Mouse (Mus musculus): Measurements from ENCODE around the gene Tfap2d.

The Tfap2d gene

GRCm38 (mm10) chr1:19102631-19103030, at the start of gene Tfap2d:
TSS of gene Tfap2d (plus strand) at chr1:19103022.
- no peak for DNase-seq

GRCm38 (mm10) chr1:19056300-19056699, 46.5 kb upstream of the Tfap2d start:
- DNase-seq = peak; percentile 6

- DNase-seq = no peak
These were observed 46.0 kb upstream of the Tfap2d start for GRCm38 (mm10) chr1:19056861-19057260.

- no peak for DNase-seq
These were observed 14.7 kb upstream of the Tfap2d start for GRCm38 (mm10) chr1:19088078-19088477.

- DNase-seq = no peak
These were observed 5.9 kb upstream of the Tfap2d start for GRCm38 (mm10) chr1:19096921-19097320.

- DNase-seq = no peak
These were observed 494 bp downstream of the Tfap2d start for GRCm38 (mm10) chr1:19103316-19103715.

- no peak for DNase-seq
These were observed 937 bp downstream of the Tfap2d start for GRCm38 (mm10) chr1:19103776-19104142.

- DNase-seq = no peak
These were observed 1.5 kb downstream of the Tfap2d start for GRCm38 (mm10) chr1:19104143-19104857.

GRCm38 (mm10) chr1:19106401-19106800, 3.6 kb downstream of the Tfap2d start:
- DNase-seq = no peak

- no peak for DNase-seq
These were observed 4.3 kb downstream of the Tfap2d start for GRCm38 (mm10) chr1:19106841-19107800.

GRCm38 (mm10) chr1:19107801-19108200, 5.0 kb downstream of the Tfap2d start:
- no peak for DNase-seq

GRCm38 (mm10) chr1:19109711-19110110, 6.9 kb downstream of the Tfap2d start:
- DNase-seq = no peak

- DNase-seq = no peak
These were observed 7.4 kb downstream of the Tfap2d start for GRCm38 (mm10) chr1:19110211-19110610.

- DNase-seq = no peak
These were observed 8.2 kb downstream of the Tfap2d start for GRCm38 (mm10) chr1:19111020-19111419.

- DNase-seq = no peak
These were observed 76.0 kb downstream of the Tfap2d start for GRCm38 (mm10) chr1:19178742-19179397.

GRCm38 (mm10) chr1:19205649-19206048, 102.8 kb downstream of the Tfap2d start:
- DNase-seq = peak; percentile 30

- no peak for DNase-seq
These were observed 103.4 kb downstream of the Tfap2d start for GRCm38 (mm10) chr1:19206194-19206593.

- no peak for DNase-seq
These were observed 104.8 kb downstream of the Tfap2d start for GRCm38 (mm10) chr1:19207611-19208010.

- DNase-seq = no peak
These were observed 106.0 kb downstream of the Tfap2d start, which contains the start of gene Tfap2b for GRCm38 (mm10) chr1:19208641-19209358. TSS of gene Tfap2b (plus strand) at chr1:19208914.

GRCm38 (mm10) chr1:19209359-19209745, 106.5 kb downstream of the Tfap2d start:
- DNase-seq = no peak

- no peak for DNase-seq
These were observed 107.0 kb downstream of the Tfap2d start for GRCm38 (mm10) chr1:19209776-19210175.

GRCm38 (mm10) chr1:19210215-19211032, 107.6 kb downstream of the Tfap2d start:
- DNase-seq = no peak

All from right cerebral cortex, postnatal 14 days (tissue).